Mouse (Mus musculus) induced T-regulatory cell, adult 2 months (primary cell): Measurements from ENCODE around the gene Oog3.

ENCODE experiments used
- DNase-seq: peaks from one replicate; pipeline ENCODE4 v3.0.0-alpha.2; 2012; ENCODE audit warnings: low read depth

Gene Oog3

GRCm38 (mm10) chr4:144162563-144162962 is at the start of gene Oog3:
Gene Oog3, minus strand, starts transcription at chr4:144162663.
- no peak for DNase-seq

- DNase-seq, result no peak
Measured at GRCm38 (mm10) chr4:144190419-144190818, 28.0 kb upstream of the Oog3 start, which contains the start of gene Oog2. Gene Oog2, plus strand, starts transcription at chr4:144190719.
